Mouse (Mus musculus) erythroblast, embryonic 14.5 days (primary cell): ENCODE results near the gene Zfp507.

Experiments
- GATA1 ChIP-seq: IDR thresholded peaks from 2 replicates; pipeline ENCODE4 v1.6.1; 2012; ENCODE audit warnings: low read length, inconsistent platforms, mixed read lengths
- TAL1 ChIP-seq: IDR thresholded peaks from 3 replicates; pipeline ENCODE4 v1.6.1; 2012; ENCODE audit warnings: low read length, inconsistent platforms, mixed read lengths

- no peak for TF ChIP-seq TAL1
- no peak for TF ChIP-seq GATA1
These were observed 57.5 kb downstream of the Zfp507 start for GRCm38 (mm10) chr7:35745281-35745702.
